In genomic region chr9:32448766-32449165, GRCm38 (mm10) we compare ENCODE assay signal across 15 mouse cellular contexts.
"Had no signal": no experiment of that assay in that cellular context is flagged by ENCODE, and none has a peak within 500 bp of the region (broad histone marks: within the 10 kb centered on the region; RNA-seq: fewer than 3 reads in every experiment).

No protein-coding gene starts in this region.

- DNase-seq: cerebellum, adult 9-11 months; embryo, embryonic 11 days; forebrain, postnatal 0 days; gastrocnemius, adult 2 months; gastrocnemius, postnatal 10 days; gastrocnemius, postnatal 14 days; gastrocnemius, postnatal 25 days; gastrocnemius, postnatal 36 days; heart, adult 11 months; heart, adult 18-20 months; heart, adult 2 months had no signal

- ATAC-seq: forebrain, embryonic 13.5 days; forebrain, embryonic 14.5 days; forebrain, embryonic 15.5 days; forebrain, embryonic 16.5 days; forebrain, postnatal 0 days had no signal
